Mouse (Mus musculus) heart, postnatal 14 days (tissue): ENCODE data around the gene Itga6. TPM values are rescaled to one million over a fixed set of nuclear protein-coding genes. Genes with fewer than 3 reads are reported as not detected.
A peak's percentile ranks its signal among the peaks of the same experiment; 100 is the strongest.

Experiments
- DNase-seq, 2 experiments: peaks; one replicate each; pipeline ENCODE4 v3.0.0; 2021 to 2022
- intact Hi-C: fragments of 180-260 bp; cut with DNase I; formaldehyde crosslinking; loops from one replicate; pipeline ENCODE4 v1.15.1; 2025
- total RNA-seq, 2 experiments: library from RNA; stranded (reverse); gene quantifications; 2 replicates each; pipeline ENCODE4 v1.2.3; 2021

Itga6 gene
- total RNA-seq, 2 experiments from 2014 or later: 79.2 to 80.7 TPM

DNA sequence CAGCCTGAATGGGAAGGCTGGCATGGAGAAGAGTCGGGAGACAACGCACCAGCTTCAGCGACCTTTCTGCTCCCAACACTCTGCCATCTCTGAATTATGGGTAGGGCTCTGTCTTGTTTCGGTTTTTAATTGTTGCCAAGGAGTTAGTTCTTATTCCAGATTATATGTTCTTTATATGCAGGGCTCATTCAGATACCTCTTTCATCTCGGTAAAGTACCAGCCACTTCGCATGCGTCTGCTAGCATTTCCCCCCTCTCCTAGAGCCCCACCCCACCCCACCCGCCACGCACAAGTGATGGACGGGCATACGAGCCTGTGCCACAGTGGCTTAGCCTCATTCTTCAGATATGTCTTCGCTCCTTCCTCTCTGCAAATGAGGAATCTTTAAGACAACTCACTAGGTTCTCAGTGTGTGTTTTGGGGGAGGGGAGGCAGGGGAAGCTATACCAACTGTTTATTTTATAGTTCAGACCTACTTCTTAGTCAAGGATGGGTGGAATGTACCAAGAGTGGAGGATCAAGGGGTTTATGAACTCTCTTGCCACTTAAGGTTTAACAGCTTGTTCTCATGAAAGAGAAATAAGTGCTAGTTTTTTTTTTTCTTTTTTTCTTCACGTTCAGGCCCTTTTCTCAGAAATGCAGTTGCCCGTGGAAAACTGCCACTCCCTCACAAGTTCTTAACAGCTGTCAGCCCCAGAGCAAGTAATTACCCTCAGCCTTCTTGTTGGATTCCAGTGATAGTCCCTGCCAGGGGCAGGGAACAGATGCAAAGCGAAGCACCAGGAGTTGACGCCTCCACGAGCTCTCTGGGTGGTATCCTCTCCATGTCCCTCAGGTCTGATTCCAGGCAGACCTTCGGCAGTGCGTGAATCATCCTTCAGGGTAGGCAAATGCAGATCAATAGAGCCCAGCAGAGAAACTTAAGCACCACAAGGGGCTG is 13.4 kb downstream of the Itga6 start:
- DNase-seq: no peak
- intact Hi-C loops: loop anchor here (5.0 kb wide), 2 partner anchors 53 to 87 kb away; no protein-coding TSS in a partner anchor

- intact Hi-C loops: no loop called here
These were observed 14.7 kb downstream of the Itga6 start for GRCm38 (mm10) chr2:71760091-71760490.

GRCm38 (mm10) chr2:71761081-71761480 is 15.7 kb downstream of the Itga6 start:
- intact Hi-C loops: no loop called here
- no peak for DNase-seq

More at GRCm38 (mm10) chr2:71760091-71760490, 14.7 kb downstream of the Itga6 start:
- DNase-seq: no peak

DNA sequence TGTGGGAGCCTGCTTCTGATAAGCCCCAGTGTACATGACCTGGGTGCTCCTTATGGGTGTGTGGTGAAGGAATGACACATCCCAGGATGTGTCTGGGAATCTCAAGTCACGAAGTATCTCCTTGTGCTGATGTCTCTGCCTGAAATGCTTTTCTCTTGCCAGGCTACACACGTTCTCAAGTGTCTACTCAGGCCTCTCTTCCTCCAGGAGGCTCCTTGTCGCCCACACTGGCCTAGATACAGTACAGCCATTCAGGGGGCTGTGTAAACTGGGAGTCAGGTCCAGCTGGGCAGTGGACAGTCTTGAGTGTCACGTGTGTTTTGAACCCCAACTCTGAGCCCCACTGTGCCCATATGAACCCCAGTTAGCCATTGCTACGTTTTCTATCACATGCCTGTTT is 19.1 kb downstream of the Itga6 start:
- intact Hi-C loops: no loop called here

DNA sequence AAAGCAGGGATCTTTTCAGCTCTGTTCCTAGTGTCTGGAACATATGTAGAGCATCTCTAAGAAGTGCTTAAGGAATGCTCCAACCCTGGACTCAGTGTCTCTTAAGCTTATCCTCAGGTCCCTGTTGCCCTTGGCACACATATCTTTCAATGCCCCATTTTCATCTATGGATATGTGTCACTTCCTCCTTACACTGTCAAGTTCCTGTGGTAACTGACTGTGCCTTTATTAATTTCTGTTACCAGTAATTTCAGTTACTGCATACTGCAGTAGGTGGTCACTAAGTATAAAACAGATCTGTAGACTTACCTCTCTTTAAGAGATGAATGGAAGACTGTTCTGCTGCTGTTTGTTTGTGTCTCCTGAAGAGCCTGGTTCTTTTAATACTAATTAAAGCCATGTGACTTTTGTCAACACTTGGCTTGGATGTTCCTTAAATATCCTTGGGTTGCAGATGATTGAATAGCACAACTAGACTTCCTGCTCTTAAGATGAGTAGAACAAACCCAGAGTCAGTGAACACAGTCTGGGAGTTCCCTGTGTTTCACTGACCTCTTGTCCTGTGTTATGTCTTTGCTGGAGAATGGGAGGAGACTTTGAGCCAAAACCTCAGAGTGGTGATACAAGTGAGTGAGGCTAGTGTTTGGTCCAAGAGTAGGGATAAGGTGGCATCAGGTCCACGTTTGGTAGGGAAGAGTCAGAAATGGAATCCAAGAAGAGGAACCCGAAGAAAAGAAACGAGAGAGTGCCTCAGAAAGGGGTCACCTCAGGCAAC is 19.7 kb downstream of the Itga6 start:
- DNase-seq: no peak
- intact Hi-C loops: no loop called here

More for the DNA sequence above, 19.1 kb downstream of the Itga6 start:
- DNase-seq: no peak

GRCm38 (mm10) chr2:71766007-71766406 is 20.6 kb downstream of the Itga6 start:
- DNase-seq: no peak
- intact Hi-C loops: no loop called here

DNA sequence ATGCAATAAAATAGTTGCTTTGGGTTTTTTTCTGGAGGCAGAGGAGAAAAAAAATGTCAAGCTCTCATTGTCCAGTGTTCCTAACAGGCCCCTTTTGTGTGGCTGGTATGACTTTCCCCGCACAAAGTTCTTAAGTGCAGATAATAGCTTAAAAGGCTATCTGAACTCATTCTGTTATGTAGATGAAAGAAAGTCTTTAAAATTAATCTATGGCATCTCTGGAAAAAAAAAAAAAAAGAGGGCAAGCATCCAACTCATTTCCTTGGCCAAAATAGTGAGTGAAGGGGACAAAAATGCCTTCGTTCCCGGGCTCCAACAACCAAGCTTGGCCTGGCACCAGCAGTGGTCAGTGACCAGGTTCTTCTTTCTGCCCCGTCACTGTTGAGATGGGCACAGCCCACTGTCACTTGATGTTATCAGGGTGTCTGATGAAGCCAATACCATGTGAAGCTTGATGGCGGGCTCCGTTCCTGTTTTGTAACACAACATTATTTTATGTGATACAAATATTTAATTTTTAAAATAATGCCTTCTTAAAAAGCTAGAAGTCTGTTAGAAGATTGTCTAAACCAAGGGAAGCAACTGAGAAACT is 21.7 kb downstream of the Itga6 start:
- intact Hi-C loops: no loop called here
- no peak for DNase-seq

- no peak for DNase-seq
- intact Hi-C loops: no loop called here
These were observed 26.3 kb downstream of the Itga6 start for GRCm38 (mm10) chr2:71771762-71772161.

DNA sequence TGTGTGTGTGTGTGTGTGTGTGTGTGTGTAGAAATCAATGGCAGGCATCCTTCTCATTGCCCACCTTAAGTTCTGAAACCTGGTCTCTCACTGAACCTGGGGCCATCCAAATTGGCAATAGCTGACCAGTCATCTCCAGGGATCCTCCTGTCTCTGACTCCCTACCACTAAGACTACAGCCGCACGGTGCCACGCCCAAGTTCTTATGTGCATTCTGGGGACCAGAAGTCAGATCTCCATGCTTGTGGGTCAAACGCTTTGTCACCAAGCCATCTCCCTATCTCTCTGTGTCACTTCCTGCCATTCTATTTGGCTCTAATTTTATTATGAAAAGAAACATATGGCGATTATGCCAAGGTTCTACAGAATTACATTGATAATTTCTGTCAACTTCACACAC is 28.3 kb downstream of the Itga6 start:
- DNase-seq: no peak
- intact Hi-C loops: no loop called here

- no peak for DNase-seq
- intact Hi-C loops: no loop called here
These were observed 29.0 kb downstream of the Itga6 start for GRCm38 (mm10) chr2:71774246-71774951.

DNA sequence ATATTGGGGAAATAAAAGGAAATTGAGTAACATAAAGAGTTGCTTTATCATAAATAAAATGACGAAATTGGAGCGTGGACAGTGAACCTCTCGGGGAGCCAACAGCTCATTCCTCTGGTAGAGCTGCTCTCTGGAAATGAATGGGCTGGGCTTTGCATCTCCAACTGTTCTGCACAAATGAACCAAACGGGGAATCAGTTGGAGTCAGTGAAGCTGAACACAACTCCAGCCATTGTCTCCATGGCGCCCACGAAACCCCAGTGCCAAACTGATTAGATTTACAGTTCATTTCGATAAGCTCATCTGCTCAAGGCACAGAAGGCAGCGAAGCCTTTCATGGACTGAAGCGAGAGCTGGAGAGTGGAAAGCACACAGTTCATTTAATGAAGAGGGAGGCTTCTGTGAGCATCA is 29.8 kb downstream of the Itga6 start:
- DNase-seq: no peak
- intact Hi-C loops: no loop called here

- intact Hi-C loops: no loop called here
- DNase-seq: peak in 1 of 2 experiments; percentile 33
These were observed 34.0 kb downstream of the Itga6 start for GRCm38 (mm10) chr2:71779266-71779888.

- DNase-seq: no peak
- intact Hi-C loops: no loop called here
These were observed 34.6 kb downstream of the Itga6 start for GRCm38 (mm10) chr2:71780016-71780415.

GRCm38 (mm10) chr2:71785260-71785659 is 39.8 kb downstream of the Itga6 start:
- intact Hi-C loops: loop anchor here (5.0 kb wide), 2 partner anchors 73 to 113 kb away; no protein-coding TSS in a partner anchor
- no peak for DNase-seq

GRCm38 (mm10) chr2:71786060-71786459 is 40.6 kb downstream of the Itga6 start:
- intact Hi-C loops: loop anchor here (5.0 kb wide), 2 partner anchors 74 to 114 kb away; no protein-coding TSS in a partner anchor
- DNase-seq: no peak

GRCm38 (mm10) chr2:71786591-71787155 is 41.3 kb downstream of the Itga6 start:
- intact Hi-C loops: loop anchor here (5.0 kb wide), 2 partner anchors 74 to 114 kb away; no protein-coding TSS in a partner anchor
- DNase-seq: peak; percentile 72 to 77

DNA sequence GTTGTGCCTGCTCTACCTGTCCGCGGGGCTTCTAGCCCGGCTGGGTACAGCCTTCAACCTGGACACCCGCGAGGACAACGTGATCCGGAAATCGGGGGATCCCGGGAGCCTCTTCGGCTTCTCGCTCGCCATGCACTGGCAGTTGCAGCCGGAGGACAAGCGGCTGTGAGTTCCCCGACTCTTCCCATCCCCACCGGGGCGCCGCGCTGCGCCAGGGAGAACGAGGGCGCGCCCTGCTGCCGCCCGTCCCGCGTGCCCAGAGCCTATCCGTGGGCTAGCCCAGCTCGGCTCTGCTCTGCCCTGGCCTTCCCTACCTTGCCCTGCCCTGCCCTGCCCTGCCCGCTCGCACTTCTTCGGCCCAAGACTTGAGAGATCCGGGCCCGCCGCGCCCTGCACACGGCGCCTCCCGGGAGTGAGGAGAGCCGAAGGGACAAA is 41.8 kb downstream of the Itga6 start:
- intact Hi-C loops: loop anchor here (5.0 kb wide), 2 partner anchors 75 to 115 kb away; no protein-coding TSS in a partner anchor
- peak; percentile 59 to 63 for DNase-seq

- intact Hi-C loops: loop anchor here (2.0 to 5.0 kb wide), 3 partner anchors 25 to 116 kb away; no protein-coding TSS in a partner anchor
- peak in 1 of 2 experiments; percentile 49 for DNase-seq
These were observed 42.4 kb downstream of the Itga6 start for GRCm38 (mm10) chr2:71787591-71788460.
